Mouse (Mus musculus): ENCODE measurements around the gene Cd36. TPM values are rescaled to one million over a fixed set of nuclear protein-coding genes. Genes with fewer than 3 reads are reported as not detected.

The Cd36 gene
- polyA plus RNA-seq, 1 experiment from 2014 or later, result 29.5 TPM

- Histone ChIP-seq H3K4me1 (replicated peaks) (no peaks in the 10 kb centered on the region), H3K27ac (replicated peaks) (no peak overlapping the region), H3K9ac (no peak overlapping the region), H3K4me2 (no peak overlapping the region), H3K27me3 (no peaks in the 10 kb centered on the region), H3K36me3 (replicated peaks) (no peaks in the 10 kb centered on the region), H3K9me3 (replicated peaks) (no peaks in the 10 kb centered on the region), H3K4me3 (replicated peaks) (no peak overlapping the region)
- 65% methylated on average over 6 of the region's 6 CpGs for WGBS (ENCODE audit: insufficient replicate concordance)
- ATAC-seq (ENCODE audit: insufficient read depth), result no peak
These were observed 112.0 kb downstream of the Cd36 start for GRCm38 (mm10) chr5:17776571-17776970.

GRCm38 (mm10) chr5:17770328-17770727, 118.3 kb downstream of the Cd36 start:
- Histone ChIP-seq H3K9ac (no peak overlapping the region), H3K4me1 (replicated peaks) (no peaks in the 10 kb centered on the region), H3K4me2 (no peak overlapping the region), H3K27me3 (no peaks in the 10 kb centered on the region), H3K36me3 (replicated peaks) (no peaks in the 10 kb centered on the region), H3K4me3 (replicated peaks) (no peak overlapping the region), H3K27ac (replicated peaks) (no peak overlapping the region), H3K9me3 (replicated peaks) (no peaks in the 10 kb centered on the region)
- WGBS (ENCODE audit: insufficient replicate concordance), result 59% methylated on average over 2 of the region's 2 CpGs
- ATAC-seq (ENCODE audit: insufficient read depth), result no peak

- ATAC-seq (ENCODE audit: insufficient read depth), result no peak
- Histone ChIP-seq H3K27ac (replicated peaks) (no peak overlapping the region), H3K4me3 (replicated peaks) (no peak overlapping the region), H3K27me3 (no peaks in the 10 kb centered on the region), H3K9me3 (replicated peaks) (no peaks in the 10 kb centered on the region), H3K9ac (no peak overlapping the region), H3K4me2 (no peak overlapping the region), H3K36me3 (replicated peaks) (no peaks in the 10 kb centered on the region), H3K4me1 (replicated peaks) (no peaks in the 10 kb centered on the region)
- 47% methylated on average over 4 of the region's 4 CpGs for WGBS (ENCODE audit: insufficient replicate concordance)
These were observed 122.5 kb downstream of the Cd36 start for GRCm38 (mm10) chr5:17766006-17766677.

GRCm38 (mm10) chr5:17753471-17754005, 135.1 kb downstream of the Cd36 start:
- H3K4me1 ChIP-seq (replicated peaks), result no peaks in the 10 kb centered on the region
- H3K27me3 ChIP-seq, result no peaks in the 10 kb centered on the region
- no peaks in the 10 kb centered on the region for H3K9me3 ChIP-seq (replicated peaks)
- H3K36me3 ChIP-seq (replicated peaks), result no peaks in the 10 kb centered on the region
- WGBS (ENCODE audit: insufficient replicate concordance), result 66% methylated on average over 7 of the region's 7 CpGs
- no peak overlapping the region for H3K27ac ChIP-seq (replicated peaks)
- no peak for ATAC-seq (ENCODE audit: insufficient read depth)
- H3K9ac ChIP-seq, result no peak overlapping the region
- no peak overlapping the region for H3K4me2 ChIP-seq
- no peak overlapping the region for H3K4me3 ChIP-seq (replicated peaks)

- Histone ChIP-seq H3K4me1 (replicated peaks) (no peaks in the 10 kb centered on the region), H3K27ac (replicated peaks) (no peak overlapping the region), H3K4me2 (no peak overlapping the region), H3K9me3 (replicated peaks) (no peaks in the 10 kb centered on the region), H3K27me3 (no peaks in the 10 kb centered on the region), H3K9ac (no peak overlapping the region), H3K4me3 (replicated peaks) (no peak overlapping the region), H3K36me3 (replicated peaks) (no peaks in the 10 kb centered on the region)
- 50% methylated on average over 3 of the region's 3 CpGs for WGBS (ENCODE audit: insufficient replicate concordance)
- no peak for ATAC-seq (ENCODE audit: insufficient read depth)
These were observed 140.3 kb downstream of the Cd36 start for GRCm38 (mm10) chr5:17748293-17748692.

- ATAC-seq (ENCODE audit: insufficient read depth), result no peak
- H3K9ac ChIP-seq, result no peak overlapping the region
- no peaks in the 10 kb centered on the region for H3K27me3 ChIP-seq
- H3K27ac ChIP-seq (replicated peaks), result no peak overlapping the region
- H3K4me2 ChIP-seq, result no peak overlapping the region
- no peaks in the 10 kb centered on the region for H3K36me3 ChIP-seq (replicated peaks)
- no peaks in the 10 kb centered on the region for H3K9me3 ChIP-seq (replicated peaks)
- H3K4me1 ChIP-seq (replicated peaks), result no peaks in the 10 kb centered on the region
- WGBS (ENCODE audit: insufficient replicate concordance), result 45% methylated on average over 5 of the region's 5 CpGs
- no peak overlapping the region for H3K4me3 ChIP-seq (replicated peaks)
These were observed 141.5 kb downstream of the Cd36 start for GRCm38 (mm10) chr5:17747143-17747542.

GRCm38 (mm10) chr5:17746520-17746919, 142.1 kb downstream of the Cd36 start:
- H3K9ac ChIP-seq, result no peak overlapping the region
- no peak overlapping the region for H3K4me2 ChIP-seq
- H3K9me3 ChIP-seq (replicated peaks), result no peaks in the 10 kb centered on the region
- no peaks in the 10 kb centered on the region for H3K36me3 ChIP-seq (replicated peaks)
- ATAC-seq (ENCODE audit: insufficient read depth), result no peak
- H3K27ac ChIP-seq (replicated peaks), result no peak overlapping the region
- no peaks in the 10 kb centered on the region for H3K4me1 ChIP-seq (replicated peaks)
- no peaks in the 10 kb centered on the region for H3K27me3 ChIP-seq
- no peak overlapping the region for H3K4me3 ChIP-seq (replicated peaks)

GRCm38 (mm10) chr5:17739805-17740204, 148.8 kb downstream of the Cd36 start:
- H3K36me3 ChIP-seq (replicated peaks), result no peaks in the 10 kb centered on the region
- no peak overlapping the region for H3K4me2 ChIP-seq
- H3K9me3 ChIP-seq (replicated peaks), result no peaks in the 10 kb centered on the region
- H3K27ac ChIP-seq (replicated peaks), result no peak overlapping the region
- no peaks in the 10 kb centered on the region for H3K4me1 ChIP-seq (replicated peaks)
- H3K27me3 ChIP-seq, result no peaks in the 10 kb centered on the region
- no peak overlapping the region for H3K4me3 ChIP-seq (replicated peaks)
- 54% methylated on average over 3 of the region's 3 CpGs for WGBS (ENCODE audit: insufficient replicate concordance)
- H3K9ac ChIP-seq, result no peak overlapping the region
- no peak for ATAC-seq (ENCODE audit: insufficient read depth)

Other genes starting within 250 kb of the Cd36 start
- gene Gnat3, start 73.7 kb upstream of the Cd36 start, polyA plus RNA-seq (2015; fragmentation: Nextera tagmentation; extraction: Ambion mirVana), result not detected in 2 replicates